Mouse (Mus musculus) cerebellum, adult 2 months (tissue): ENCODE measurements around the gene Defb47.

Experiments
- CTCF ChIP-seq: fragments of 200-500 bp; IDR thresholded peaks from 2 replicates; pipeline ENCODE4 v1.5.1; 2011; ENCODE audit warnings: low read depth, mild to moderate bottlenecking, control low read depth, low read length, moderate library complexity, borderline replicate concordance; ENCODE audit not compliant: insufficient read depth
- POLR2A ChIP-seq: fragments of 200-500 bp; IDR thresholded peaks from 2 replicates; pipeline ENCODE4 v1.6.1; 2011; ENCODE audit warnings: low read length, control low read depth, borderline replicate concordance; ENCODE audit not compliant: insufficient read depth

DNA sequence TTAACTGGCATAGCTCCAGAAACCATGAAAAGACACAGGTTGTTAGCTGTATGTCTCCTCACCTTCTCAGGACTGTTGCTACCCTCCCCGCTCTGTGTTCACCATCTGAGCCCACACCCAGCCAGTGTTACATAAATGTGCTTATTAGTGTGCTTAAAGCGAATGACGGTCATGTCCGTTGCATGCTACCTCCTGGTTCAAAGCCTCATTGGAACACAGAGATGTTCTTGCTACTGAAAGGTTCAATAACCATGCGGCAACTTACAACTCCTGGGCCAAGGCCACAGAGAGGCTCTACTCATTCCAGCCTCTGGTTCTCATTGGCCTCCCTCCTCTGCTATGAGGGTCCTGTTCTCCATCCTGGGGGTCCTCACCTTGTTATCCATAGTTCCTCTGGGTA is 13.6 kb downstream of the Defb47 start, which contains the start of gene Defb43:
- TF ChIP-seq CTCF (no peak), POLR2A (no peak)
